Mouse (Mus musculus) spleen, adult 2 months (tissue): ENCODE results near the gene Fam32a. TPM values are rescaled to one million over a fixed set of nuclear protein-coding genes. Genes with fewer than 3 reads are reported as not detected.

Experiments
- DNase-seq, 2 experiments: peaks; one replicate each; pipeline versions ENCODE4 v3.0.0 to v3.0.0-alpha.2; 2012 to 2021; ENCODE audit warnings: low spot score in 2 of 2, low read depth in 1 of 2
- H3K27ac ChIP-seq: fragments of 200-500 bp; 2 replicates; pipeline ENCODE4 v1.5.1; 2012; ENCODE audit warnings: low read length, inconsistent platforms; ENCODE audit not compliant: insufficient read depth
- H3K27me3 ChIP-seq: fragments of 200-500 bp; 2 replicates; pipeline ENCODE4 v1.6.1; 2012; ENCODE audit warnings: mild to moderate bottlenecking, moderate library complexity, low read length, inconsistent platforms; ENCODE audit not compliant: control insufficient read depth, insufficient read depth
- H3K36me3 ChIP-seq: fragments of 200-500 bp; 2 replicates; pipeline ENCODE4 v1.6.1; 2012; ENCODE audit warnings: mild to moderate bottlenecking, low read length, inconsistent platforms; ENCODE audit not compliant: control insufficient read depth, insufficient read depth
- H3K4me1 ChIP-seq: fragments of 200-500 bp; 2 replicates; pipeline ENCODE4 v1.6.1; 2011; ENCODE audit warnings: inconsistent platforms; ENCODE audit not compliant: control insufficient read depth, insufficient read depth, insufficient read length
- H3K4me3 ChIP-seq: fragments of 200-500 bp; 2 replicates; pipeline ENCODE4 v1.5.1; 2011; ENCODE audit warnings: mild to moderate bottlenecking, inconsistent platforms; ENCODE audit not compliant: insufficient read depth, insufficient read length; ENCODE audit errors: extremely low read depth
- CTCF ChIP-seq: fragments of 200-500 bp; IDR thresholded peaks from 2 replicates; pipeline ENCODE4 v1.5.1; 2011; ENCODE audit warnings: mild to moderate bottlenecking, inconsistent platforms; ENCODE audit not compliant: insufficient read depth, insufficient read length, insufficient replicate concordance; ENCODE audit errors: extremely low read depth
- POLR2A ChIP-seq: fragments of 200-500 bp; IDR thresholded peaks from 2 replicates; pipeline ENCODE4 v1.6.1; 2011; ENCODE audit warnings: low read depth, low read length, inconsistent platforms
- WGBS: fragments of 180-500 bp; shearing (Covaris S2); methylation state at CpG from one replicate; pipeline ENCODE4 v1.1.7; 2018; 5-methylcytosine and 5-hydroxymethylcytosine counted together
- polyA plus RNA-seq: library from polyadenylated mRNA; depleted of rRNA; stranded (reverse); fragments of >200 nt; gene quantifications from 2 replicates; pipeline ENCODE4 v1.2.3, GENCODE M21; 2012; rRNA removed

Gene Fam32a
- polyA plus RNA-seq, 1 experiment, result 31.3 TPM

DNA sequence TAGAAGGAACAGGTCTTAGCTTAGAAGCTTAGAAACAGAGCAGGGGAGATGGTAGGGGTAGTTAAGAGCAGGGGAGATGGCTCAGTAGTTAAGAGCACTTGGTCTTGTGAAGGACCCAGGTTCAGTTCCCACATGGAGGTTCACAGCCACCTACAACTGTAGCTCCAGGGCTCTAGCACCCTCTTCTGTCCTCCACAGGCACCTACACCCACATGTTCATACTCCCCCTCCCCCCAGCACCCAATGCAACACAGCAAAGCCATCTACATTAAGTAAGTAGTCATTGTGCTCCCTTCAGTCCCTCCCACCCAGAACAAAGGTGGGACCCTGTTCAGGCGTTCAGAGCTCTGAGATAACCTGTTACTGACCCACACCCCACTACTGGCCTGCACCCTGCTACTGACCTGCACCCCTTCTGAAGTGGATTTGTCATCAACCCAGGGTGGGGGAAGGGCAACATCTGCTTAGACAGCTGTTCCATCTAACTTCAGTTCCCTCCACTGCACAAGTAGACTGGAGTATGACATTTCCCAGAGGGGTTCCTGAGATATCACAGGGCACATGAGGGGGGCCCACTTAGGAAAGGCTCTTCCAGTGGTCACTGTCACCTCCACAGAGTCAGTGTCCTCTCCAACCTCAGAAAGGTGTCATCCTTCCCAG, 53.7 kb downstream of the Fam32a start:
- DNase-seq, result peak in 1 of 2 experiments; percentile 32
- Histone ChIP-seq H3K4me3 (no peak overlapping the region), H3K4me1 (peaks cover 56% of the 10 kb centered on the region; the same call in 1 of the 2 replicates), H3K27ac (peak overlapping the region; percentile 97), H3K36me3 (no peaks in the 10 kb centered on the region), H3K27me3 (no peaks in the 10 kb centered on the region)
- no peak for TF ChIP-seq POLR2A
- no peak for TF ChIP-seq CTCF
- WGBS, result 84% methylated on average over 1 of the region's 1 CpGs

DNA sequence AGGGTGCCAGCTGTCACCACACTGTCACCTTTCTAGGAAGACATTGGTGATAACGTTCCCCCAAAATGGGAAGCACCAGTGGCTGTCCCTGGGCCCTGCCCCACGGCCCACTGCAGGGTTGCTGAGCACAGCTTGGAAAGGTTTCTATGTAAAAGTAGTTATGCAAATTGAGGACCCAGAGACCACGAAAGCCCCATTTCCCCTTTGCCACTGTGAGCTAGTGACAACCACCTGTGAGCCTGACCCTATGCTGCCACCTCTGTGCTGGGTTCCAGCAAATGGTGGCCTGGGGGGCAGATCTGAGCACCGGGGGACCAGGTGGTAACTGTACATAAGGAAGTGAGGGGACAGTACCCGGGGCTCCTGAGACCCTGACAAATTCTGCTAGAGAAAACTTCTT, 54.3 kb downstream of the Fam32a start:
- WGBS, result 12% methylated on average over 5 of the region's 5 CpGs

More for the DNA sequence above, 54.3 kb downstream of the Fam32a start:
- no peak for TF ChIP-seq POLR2A
- no peak for TF ChIP-seq CTCF
- DNase-seq, result peak; percentile 74 to 78
- H3K27me3 ChIP-seq, result no peaks in the 10 kb centered on the region
- peaks cover 52% of the 10 kb centered on the region; the same call in 1 of the 2 replicates for H3K4me1 ChIP-seq
- H3K4me3 ChIP-seq, result no peak overlapping the region
- no peaks in the 10 kb centered on the region for H3K36me3 ChIP-seq
- H3K27ac ChIP-seq, result peak overlapping the region; percentile 97

Other genes with a start within 250 kb of the Fam32a start
- 80.8 and 95.2 TPM in 2 replicates for gene Cyp4f18, start 210.1 kb upstream of the Fam32a start, polyA plus RNA-seq
- gene Olfr372, start 178.5 kb upstream of the Fam32a start, polyA plus RNA-seq, result 0.16 TPM in 1 of 2 replicates, not detected in the other
- not detected in 2 replicates for gene Olfr373, start 136.6 kb upstream of the Fam32a start, polyA plus RNA-seq
- 0.01 and 0.04 TPM in 2 replicates for gene Olfr374, start 112.7 kb upstream of the Fam32a start, polyA plus RNA-seq
- gene Tpm4, start 84.8 kb upstream of the Fam32a start, polyA plus RNA-seq, result 62.3 and 73.9 TPM in 2 replicates
- 49.0 and 50.0 TPM in 2 replicates for gene Rab8a, start 58.5 kb upstream of the Fam32a start, polyA plus RNA-seq
- gene Hsh2d, start 30.1 kb upstream of the Fam32a start, polyA plus RNA-seq, result 16.6 and 21.4 TPM in 2 replicates
- gene Cib3, start 6.9 kb upstream of the Fam32a start, polyA plus RNA-seq, result 0.16 and 0.61 TPM in 2 replicates
- not detected in 2 replicates for gene Gm11034, start 6.1 kb upstream of the Fam32a start, polyA plus RNA-seq
- gene Ap1m1, start 20.3 kb downstream of the Fam32a start, polyA plus RNA-seq, result 97.4 and 105 TPM in 2 replicates
- gene Gm10282, start 85.5 kb downstream of the Fam32a start, polyA plus RNA-seq, result 1.4 and 1.7 TPM in 2 replicates
- 219 and 378 TPM in 2 replicates for gene Klf2, start 99.3 kb downstream of the Fam32a start, polyA plus RNA-seq
- 36.9 and 37.1 TPM in 2 replicates for gene Eps15l1, start 201.7 kb downstream of the Fam32a start, polyA plus RNA-seq
- 0.11 TPM in 1 of 2 replicates, not detected in the other for gene Calr3, start 224.1 kb downstream of the Fam32a start, polyA plus RNA-seq
- 10.9 and 11.1 TPM in 2 replicates for gene 1700030K09Rik, start 224.2 kb downstream of the Fam32a start, polyA plus RNA-seq